Mouse (Mus musculus): ENCODE data around the gene Dirc2. TPM values are rescaled to one million over a fixed set of nuclear protein-coding genes. Genes with fewer than 3 reads are reported as not detected.

Gene Dirc2
- 6.4 TPM in 2 replicates for polyA plus RNA-seq (2021; fragmentation: Nextera tagmentation)
- long read RNA-seq, experiment 1, full-length matches to known transcripts: 10 of 32 reads
- long read RNA-seq, experiment 1, partial matches to known transcripts: 17 of 32 reads
- long read RNA-seq, experiment 1, other reads (novel, unspliced or antisense): 5 of 32 reads
- long read RNA-seq, experiment 2, full-length matches to known transcripts: 7 of 37 reads
- long read RNA-seq, experiment 2, partial matches to known transcripts: 26 of 37 reads
- long read RNA-seq, experiment 2, other reads (novel, unspliced or antisense): 4 of 37 reads

DNA sequence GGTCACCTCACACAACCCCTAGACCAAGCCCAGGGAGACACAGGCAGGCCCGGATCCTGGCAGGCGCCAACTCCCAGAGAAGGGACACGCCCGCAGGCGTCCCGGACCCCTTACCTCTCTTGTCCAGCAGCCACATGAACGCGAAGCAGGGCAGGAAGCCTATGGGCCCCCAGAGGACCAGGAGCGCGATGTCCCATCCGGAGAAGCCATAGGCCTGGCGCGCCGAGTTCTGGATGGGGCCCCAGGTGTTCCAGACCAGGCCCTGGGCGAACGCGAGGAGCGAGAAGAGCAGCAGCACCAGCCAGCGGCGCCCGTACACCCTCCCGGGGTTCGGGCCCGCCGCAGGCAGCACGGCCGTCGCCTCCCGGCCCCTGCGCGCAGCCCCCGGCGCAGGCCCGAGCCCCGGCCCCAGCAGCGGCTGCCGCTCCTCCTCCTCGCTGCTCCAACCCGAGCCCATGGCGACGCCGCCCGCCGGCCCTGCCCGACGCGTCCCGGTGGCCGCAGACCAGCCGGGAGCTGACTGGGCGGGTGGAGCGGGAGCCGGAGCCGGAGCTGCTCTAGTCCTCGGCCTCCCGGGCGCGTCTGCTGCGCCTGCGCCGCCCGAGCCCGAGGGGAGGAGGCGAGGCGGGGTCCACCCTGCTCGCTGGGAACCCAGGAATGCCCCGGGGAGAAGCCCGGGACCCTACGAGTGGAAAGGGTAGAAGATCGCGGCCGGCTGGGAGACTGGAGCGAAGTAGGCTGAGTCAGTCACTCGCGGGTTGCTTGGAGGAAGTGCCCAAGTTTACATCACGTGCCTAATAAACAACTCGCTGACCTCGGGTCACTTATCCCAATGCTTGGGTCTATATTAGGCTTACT is at the start of gene Dirc2:
Dirc2 (minus strand) TSS at position 572 of the 858 bp plus-strand sequence.

DNA sequence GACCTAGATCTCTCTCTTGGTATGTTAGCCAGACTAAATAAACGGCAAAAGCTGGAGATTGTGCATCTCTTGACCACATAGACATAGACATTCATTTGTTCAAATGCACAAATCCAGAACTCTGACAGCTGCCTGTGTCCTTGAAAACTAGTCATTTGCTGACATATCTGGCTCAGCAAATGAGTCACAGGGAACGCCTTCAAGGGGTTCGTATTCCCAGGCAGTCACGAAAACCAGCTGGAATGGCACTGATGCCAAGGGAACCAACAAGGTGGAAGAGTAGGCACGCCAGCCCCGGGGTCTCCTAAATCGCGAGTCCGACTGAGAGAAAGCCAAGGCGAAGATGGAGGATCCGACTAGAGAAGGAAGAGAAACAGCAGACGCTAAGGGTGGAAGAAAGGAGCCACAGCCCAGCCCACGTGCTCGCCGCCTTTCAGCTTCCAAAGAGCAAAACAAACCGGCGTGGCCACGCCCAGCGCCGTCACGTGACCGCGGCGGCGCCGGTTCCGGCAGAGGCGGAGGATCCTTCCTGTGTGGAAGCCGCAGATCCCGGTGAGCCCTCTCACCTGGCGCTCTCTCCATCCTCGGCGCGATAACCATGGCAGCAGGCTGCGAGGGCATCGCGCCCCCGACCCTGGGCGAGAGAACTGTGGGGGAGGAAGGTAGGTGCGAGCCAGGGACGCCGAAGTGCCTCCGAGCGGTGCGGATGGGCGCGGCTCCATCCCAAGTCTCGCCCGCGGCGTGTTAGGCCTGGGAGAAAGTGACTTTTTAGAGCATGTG is 912 bp upstream of the Dirc2 start, which contains the start of gene Hspbap1:
Hspbap1 (plus strand) TSS at position 498 of the 780 bp plus-strand sequence.

Other genes starting within 250 kb of the Dirc2 start
- 3.7 and 3.8 TPM in 2 replicates for gene Sema5b, start 228.2 kb downstream of the Dirc2 start, polyA plus RNA-seq (2021; fragmentation: Nextera tagmentation)
- gene Hspbap1, start 1.0 kb upstream of the Dirc2 start, polyA plus RNA-seq (2021; fragmentation: Nextera tagmentation): 4.4 and 4.6 TPM in 2 replicates
- 0.16 and 0.21 TPM in 2 replicates for gene Parp14, start 102.2 kb upstream of the Dirc2 start, polyA plus RNA-seq (2021; fragmentation: Nextera tagmentation)
- gene Parp9, start 169.1 kb upstream of the Dirc2 start, polyA plus RNA-seq (2021; fragmentation: Nextera tagmentation): 2.0 and 2.3 TPM in 2 replicates
- 1.4 and 1.7 TPM in 2 replicates for gene Dtx3l, start 169.8 kb upstream of the Dirc2 start, polyA plus RNA-seq (2021; fragmentation: Nextera tagmentation)
- 38.2 and 56.5 TPM in 2 replicates for gene Kpna1, start 209.4 kb upstream of the Dirc2 start, polyA plus RNA-seq (2021; fragmentation: Nextera tagmentation)